Mouse (Mus musculus) kidney, postnatal 25 days (tissue): ENCODE measurements around the gene Slc17a9.

Experiments
- DNase-seq, 2 experiments: peaks; one replicate each; pipeline ENCODE4 v3.0.0; 2021; ENCODE audit warnings: mixed read lengths in 2 of 2

The Slc17a9 gene

DNA sequence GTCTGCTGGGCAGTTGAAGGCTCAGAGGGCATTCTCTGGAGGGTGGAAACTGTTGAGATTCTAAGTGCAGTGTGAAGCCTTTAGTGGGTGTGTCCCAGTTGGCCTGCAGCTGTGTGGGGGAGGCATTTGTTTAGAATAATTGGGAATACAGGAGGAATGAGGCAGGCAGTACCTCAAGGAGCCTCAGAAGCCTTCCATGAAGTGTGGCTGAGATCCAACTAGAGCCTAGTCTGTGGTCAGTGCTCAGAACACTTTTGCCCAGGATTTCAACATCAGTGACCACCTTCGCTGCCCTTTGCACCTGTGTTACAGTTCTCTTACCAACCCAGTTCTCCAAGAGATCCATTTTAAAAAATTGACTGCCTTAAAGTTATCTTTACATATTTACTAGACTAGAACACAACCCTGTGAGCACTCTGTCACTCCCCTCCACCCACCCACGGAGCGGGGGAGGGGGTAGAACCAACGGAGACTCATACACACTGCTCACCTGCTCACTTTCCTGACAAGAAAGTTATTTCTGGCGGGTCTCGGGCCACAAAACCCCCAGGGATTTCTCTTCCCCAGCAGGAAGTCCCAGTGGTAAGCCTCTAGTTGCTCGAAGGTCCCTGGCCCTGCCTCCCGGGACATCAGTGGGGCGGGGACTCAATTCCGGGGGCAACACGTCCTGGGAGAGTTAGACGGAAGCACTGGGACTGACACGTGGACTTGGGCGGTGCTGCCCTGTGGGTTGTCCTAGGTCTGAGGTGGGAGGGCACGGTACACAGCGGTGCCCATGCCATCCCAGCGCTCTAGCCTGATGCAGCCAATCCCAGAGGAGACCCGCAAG is at the start of gene Slc17a9:
TSS of gene Slc17a9 (plus strand) at position 679 of the 829 bp plus-strand sequence.
- DNase-seq, result peak; percentile 70 to 90

DNA sequence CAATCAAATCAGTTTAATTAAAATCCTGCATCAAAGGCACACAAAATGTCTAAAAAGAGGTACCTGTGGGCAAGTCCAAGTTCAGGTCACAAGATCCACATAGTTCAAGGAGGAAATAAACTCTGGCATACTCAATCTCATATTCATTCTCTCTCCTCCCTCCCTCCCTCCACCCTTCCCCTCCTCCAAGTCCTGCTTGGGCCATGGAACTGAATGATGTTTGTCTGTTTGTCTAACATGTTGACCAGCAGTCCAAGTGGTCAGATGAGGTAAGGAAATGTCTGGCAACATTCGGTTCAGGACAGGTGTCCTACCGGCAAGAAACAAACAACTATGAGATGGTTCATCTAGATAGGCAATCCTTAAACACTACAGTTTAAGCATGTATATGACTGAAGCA is 48.4 kb upstream of the Slc17a9 start:
- DNase-seq, result no peak

DNA sequence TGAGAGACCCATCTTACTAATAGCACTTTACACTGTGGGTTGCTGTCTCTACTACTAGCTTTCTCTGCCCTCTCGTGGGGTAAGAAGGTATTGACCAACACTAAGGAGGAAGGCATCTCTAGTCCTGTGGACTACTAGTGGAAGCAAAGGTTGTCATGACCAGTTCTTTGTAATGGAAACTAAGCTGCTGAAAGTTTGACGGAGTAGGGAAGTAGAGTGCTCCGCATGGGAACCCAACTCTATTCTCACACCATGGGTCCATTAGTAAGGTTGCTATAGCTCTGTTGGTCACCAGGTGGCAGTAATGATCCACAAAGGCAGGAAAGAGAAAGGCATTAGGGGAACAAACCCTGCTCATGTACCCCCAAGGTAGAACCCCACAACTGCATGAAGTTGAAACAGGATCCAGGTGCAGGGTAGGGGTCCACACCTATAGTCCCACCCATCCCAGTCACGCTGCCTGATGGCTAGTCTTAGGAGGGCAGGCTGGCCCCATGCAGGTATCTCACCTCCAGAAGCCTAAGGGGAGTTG is 46.4 kb upstream of the Slc17a9 start:
- peak; percentile 54 to 77 for DNase-seq

DNA sequence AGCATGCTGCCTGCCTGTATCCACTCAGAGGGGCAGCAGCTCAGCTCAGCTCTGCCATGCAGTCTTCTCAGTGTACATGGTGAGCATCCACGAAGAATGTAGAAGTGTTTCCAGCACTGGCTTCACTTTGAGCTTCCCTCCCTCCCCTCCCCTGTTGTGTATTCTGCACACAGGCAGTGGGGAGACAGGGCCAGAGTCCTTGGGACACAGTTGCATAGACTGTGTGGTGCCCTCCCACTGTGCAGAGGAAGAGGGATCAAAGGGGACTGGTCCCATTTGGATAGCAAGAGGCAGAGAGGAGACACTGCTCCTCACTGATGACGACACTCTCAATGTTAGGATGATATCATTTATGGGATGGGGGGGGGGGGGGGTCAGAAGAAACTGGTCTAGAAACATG is 43.8 kb upstream of the Slc17a9 start:
- DNase-seq, result no peak

- no peak for DNase-seq
These were observed 41.5 kb upstream of the Slc17a9 start for GRCm38 (mm10) chr2:180683524-180683923.

- DNase-seq, result no peak
These were observed 41.0 kb upstream of the Slc17a9 start for GRCm38 (mm10) chr2:180684031-180684430.

DNA sequence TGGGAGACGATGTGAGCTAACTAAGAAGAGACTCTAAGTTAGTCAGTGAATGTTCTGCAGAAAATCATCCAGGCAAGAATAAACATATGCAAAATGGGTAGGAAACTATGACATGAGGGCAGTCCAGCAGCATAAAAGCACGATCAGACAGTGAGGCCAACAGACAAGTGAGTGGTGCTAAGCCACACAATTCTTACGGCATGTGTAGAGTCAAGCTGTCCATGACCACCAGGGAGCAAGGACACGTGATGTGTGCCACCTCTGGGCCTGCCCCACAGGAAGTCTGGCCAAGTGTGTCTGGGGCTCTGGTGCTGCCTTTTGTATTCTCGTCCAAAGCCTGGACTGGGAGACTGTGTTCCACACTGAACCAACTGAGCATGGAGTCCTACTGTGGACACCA is 35.2 kb upstream of the Slc17a9 start:
- peak in 1 of 2 experiments; percentile 46 for DNase-seq

GRCm38 (mm10) chr2:180692630-180693029 is 32.4 kb upstream of the Slc17a9 start:
- DNase-seq, result no peak

- DNase-seq, result no peak
These were observed 29.9 kb upstream of the Slc17a9 start for GRCm38 (mm10) chr2:180695176-180695575.

GRCm38 (mm10) chr2:180700457-180700856 is 24.6 kb upstream of the Slc17a9 start:
- peak; percentile 48 to 56 for DNase-seq

GRCm38 (mm10) chr2:180701053-180701766 is 23.9 kb upstream of the Slc17a9 start:
- DNase-seq, result no peak

GRCm38 (mm10) chr2:180701767-180702621 is 23.1 kb upstream of the Slc17a9 start:
- peak; percentile 93 to 96 for DNase-seq

GRCm38 (mm10) chr2:180702701-180703149 is 22.3 kb upstream of the Slc17a9 start:
- DNase-seq, result no peak

DNA sequence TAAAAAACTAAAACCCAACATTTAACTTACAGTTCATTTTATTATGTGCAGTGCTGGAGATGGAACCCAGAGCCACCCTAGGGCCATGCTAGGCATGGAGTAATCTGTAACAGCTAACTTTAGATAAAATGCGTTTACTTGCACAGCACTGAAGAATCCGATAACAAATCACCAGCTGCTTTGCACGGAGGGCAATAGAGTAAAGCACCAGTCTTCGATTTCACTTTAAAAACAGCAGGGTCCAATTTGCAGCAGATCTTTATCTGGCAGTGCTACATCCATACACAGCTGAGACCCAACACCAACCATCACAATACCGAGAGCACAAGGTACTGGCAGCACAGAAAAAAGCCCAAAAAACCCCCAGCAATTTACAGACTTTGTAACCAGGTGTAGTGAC is 21.9 kb upstream of the Slc17a9 start:
- no peak for DNase-seq

DNA sequence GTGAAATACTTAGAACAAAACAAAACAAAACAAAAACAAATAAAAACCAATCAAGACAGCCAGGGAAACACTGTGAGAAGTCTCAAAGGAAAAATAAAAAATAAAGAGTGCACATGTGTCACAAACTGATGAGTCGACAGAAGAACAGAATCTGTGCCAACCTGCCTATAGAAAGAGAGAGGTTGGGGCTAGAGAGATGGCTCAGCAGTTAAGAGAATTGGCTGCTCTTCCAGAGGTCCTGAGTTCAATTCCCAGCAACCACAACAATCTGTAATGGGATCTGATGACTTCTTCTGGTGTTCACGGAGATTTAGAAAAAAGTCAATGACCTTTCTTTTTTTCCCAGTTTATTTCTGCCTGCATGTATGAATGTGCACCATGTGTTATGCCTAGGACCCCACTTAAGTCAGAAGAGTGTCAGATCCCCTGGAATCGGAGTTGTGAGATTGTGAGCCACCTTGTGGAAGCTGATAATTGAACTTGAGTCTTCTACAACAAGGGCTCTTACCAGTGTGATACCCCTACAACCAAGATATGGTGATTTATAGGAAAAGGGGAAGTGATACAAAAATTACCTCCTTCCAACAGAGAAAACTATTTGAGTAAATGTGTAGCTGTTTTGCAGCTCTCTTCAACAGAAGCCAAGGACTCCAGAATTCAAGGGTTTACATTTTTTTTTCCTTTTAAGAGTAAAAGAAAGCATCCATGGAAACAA is 21.3 kb upstream of the Slc17a9 start:
- no peak for DNase-seq

DNA sequence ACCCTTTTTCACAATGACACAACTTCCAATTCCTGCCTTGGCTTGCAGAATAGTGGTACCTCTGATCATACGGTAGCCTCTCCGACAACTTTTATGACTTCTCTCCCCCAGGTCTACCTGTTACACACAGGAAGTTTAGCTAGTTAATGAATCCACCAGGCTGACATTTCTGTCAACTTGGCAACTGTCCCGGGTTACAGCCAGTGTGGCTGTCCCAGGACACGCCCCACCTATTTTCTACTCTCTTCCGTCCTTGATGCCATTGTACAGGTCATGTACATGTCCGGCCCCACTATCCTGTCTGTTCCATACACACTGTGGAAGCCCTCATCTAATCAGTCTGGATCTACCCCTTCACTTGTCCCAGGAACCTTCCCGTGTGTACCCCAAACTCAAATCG is 20.5 kb upstream of the Slc17a9 start:
- peak; percentile 91 to 92 for DNase-seq

- DNase-seq, result no peak
These were observed 20.0 kb upstream of the Slc17a9 start for GRCm38 (mm10) chr2:180705066-180705465.

GRCm38 (mm10) chr2:180705975-180706374 is 19.1 kb upstream of the Slc17a9 start:
- no peak for DNase-seq

DNA sequence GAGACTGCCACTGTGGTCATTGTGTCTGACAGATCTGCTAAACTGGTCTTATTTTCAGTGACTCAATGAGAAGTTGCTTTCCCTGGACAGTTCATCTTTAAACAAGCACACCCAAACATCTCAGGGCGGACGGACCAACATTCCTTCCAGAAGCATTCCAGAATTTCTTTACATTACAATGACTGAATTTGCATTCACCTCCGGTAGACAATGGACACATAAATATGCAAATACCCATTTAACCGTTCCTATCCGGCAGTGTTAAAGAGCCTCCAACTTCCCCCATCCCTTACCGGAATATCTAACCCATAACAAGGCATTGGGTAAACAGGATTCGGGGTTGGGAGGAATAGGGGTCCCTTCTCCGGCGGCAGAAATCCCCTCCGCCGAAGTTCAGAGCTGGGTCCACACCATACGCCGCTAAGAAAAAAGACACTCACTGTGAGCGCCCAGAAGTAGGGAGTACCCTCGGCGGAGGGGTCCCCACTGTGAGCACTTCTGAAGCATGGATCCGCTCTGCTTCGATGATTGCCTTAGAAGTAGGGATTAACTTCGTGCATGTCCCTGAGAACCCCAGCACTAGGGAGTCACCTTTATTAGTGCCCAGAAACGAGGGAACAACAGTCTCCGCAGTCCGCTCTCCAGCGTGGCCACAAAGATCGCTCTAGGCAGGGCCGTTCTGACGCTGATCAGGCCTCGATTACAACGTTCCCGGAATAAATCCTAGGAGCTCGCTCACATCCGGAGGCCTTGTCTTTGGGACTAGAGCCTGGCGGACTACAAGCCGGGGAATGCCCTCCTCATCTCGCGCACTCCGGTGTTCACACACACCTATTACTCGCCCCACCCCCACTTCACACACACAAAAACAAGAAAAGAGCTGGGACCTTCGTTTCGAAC is 15.8 kb upstream of the Slc17a9 start:
- no peak for DNase-seq

GRCm38 (mm10) chr2:180709923-180710272 is 15.2 kb upstream of the Slc17a9 start, which contains the start of the genes Dido1 and Gid8:
TSS of gene Dido1 (minus strand) at chr2:180709999.
TSS of gene Gid8 (plus strand) at chr2:180710117.
- DNase-seq, result peak; percentile 97 to 99
